Mouse (Mus musculus): ENCODE measurements around the gene Bad. TPM values are rescaled to one million over a fixed set of nuclear protein-coding genes. Genes with fewer than 3 reads are reported as not detected.
"Not testable (repeated sequence)": the region's sequence is repeated elsewhere in the genome, so short reads cannot be mapped to it uniquely, and the experiment has no call there.

Gene Bad
- polyA plus RNA-seq (2015; fragmentation: Nextera tagmentation; extraction: Ambion mirVana), result 75.5 and 84.3 TPM in 2 replicates

DNA sequence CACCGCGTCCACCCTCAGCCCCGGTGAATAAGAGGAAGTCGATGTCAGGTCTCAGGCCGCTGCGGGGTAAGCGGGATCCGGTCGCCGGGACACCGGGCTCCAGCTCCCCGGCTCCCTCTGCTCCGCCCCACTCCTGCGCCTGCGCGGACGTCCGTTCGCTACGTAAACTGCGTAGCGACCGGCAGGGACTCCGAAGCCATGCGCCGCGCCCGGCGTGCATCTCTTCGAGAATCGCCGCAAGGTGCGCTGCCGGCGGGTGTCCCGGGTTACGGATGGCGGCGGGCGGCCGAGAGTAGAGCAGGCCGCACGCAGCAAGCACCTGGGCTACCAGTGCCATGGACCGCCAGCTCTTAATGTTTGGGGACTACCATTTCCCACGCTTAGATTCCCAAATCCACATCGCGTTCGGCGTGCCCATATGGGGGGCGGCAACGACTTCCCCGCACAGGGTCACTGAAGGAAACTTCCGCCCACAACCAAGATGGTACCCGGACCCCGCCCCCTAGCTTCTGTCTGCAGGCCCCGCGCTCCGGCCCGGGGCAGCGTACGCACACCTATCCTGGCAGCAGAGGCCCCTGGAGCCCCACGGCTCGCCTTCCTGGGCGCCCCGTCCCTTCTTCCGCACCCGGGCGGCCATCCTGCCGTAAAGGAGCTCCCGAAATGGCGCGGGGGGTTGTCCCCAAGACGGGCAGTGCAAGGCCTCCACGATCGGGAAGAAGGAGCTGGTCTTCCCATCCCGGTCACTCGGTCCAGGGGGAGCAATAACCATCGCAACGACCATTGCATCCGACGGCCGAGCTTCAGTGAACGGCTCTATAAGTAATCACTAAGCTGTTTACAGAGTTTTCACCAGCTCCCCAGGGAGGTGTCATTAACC, at the start of gene Bad:
Bad (plus strand) TSS at position 490 of the 877 bp plus-strand sequence.
- peak; percentile 83 for ATAC-seq

DNA sequence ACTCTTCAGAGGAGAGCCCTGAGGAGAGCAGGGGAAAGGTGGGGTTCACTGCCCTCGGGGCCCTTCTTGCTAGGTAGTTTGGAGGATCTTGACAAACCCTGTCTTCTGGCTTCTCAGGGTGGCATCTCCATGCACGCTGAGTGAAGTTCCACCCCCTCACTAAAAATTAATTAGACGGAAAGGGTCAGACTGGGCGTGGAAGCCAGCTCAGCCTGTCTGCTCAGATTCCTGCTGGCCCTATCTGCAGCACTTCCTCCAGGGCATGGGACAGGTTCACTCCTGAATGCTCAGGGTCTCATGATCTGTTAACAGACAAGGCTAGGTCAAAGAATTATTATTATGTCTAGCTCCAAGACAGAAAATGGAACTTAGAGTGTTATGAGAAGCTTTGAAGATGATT, 49.1 kb upstream of the Bad start:
- Histone ChIP-seq H3K9ac (replicated peaks) (no peak overlapping the region), H3K4me3 (replicated peaks) (no peak overlapping the region), H3K27me3 (no peaks in the 10 kb centered on the region), H3K9me3 (0 out of 2 replicates have a peak, but pooled peaks cover 4% of the 10 kb centered on the region), H3K27ac (no peak overlapping the region), H3K36me3 (no peaks in the 10 kb centered on the region), H3K4me2 (replicated peaks) (no peak overlapping the region), H3K4me1 (replicated peaks) (no peaks in the 10 kb centered on the region)
- no peak for ATAC-seq
- WGBS, result 75% methylated on average over 4 of the region's 4 CpGs

More for the DNA sequence above, at the start of gene Bad:
- H3K27me3 ChIP-seq, result no peaks in the 10 kb centered on the region
- H3K36me3 ChIP-seq, result peaks cover 13% of the 10 kb centered on the region
- peak within 1 kb of the TSS; percentile 98 for H3K27ac ChIP-seq
- H3K9me3 ChIP-seq, result no peaks in the 10 kb centered on the region
- under 1% methylated on average over 83 of the region's 83 CpGs for WGBS
- H3K4me2 ChIP-seq (replicated peaks), result peak within 1 kb of the TSS; percentile 99
- H3K9ac ChIP-seq (replicated peaks), result peak within 1 kb of the TSS; percentile 96
- H3K4me3 ChIP-seq (replicated peaks), result peak within 1 kb of the TSS; percentile 83
- peaks cover 50% of the 10 kb centered on the region for H3K4me1 ChIP-seq (replicated peaks)

DNA sequence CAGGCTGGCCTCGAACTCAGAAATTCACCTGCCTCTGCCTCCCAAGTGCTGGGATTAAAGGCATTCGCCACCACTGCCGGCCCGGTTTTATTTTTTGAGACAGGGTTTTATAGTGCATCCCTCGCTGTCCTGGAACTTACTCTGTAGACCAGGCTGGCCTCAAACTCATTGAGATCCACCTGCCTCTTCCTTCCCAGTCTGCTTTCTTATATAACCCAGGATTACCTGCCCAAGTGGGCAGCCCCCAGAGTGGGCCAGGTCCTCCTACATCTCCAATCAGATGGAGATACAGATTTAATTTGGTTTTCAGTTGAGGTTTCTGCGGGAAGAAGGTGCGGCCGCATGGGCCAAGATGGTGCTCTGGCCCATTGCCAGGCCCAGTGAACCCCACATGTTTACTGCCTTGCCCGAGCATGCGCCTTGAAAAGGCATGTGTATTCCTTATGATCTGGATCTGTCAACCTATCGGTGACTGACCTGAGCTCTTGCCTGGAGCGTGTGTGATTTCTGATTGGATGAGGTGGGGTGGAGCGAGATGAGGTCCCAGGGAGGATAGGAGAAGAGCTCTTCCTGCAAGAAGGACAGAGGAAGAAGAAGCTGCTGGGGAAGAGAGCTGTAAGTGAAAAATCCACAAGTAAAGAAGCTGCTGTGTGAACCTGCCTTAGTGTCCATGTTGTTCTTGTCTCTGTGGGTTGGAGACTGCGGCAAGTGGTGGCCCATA, 47.8 kb upstream of the Bad start:
- H3K9me3 ChIP-seq, result 0 out of 2 replicates have a peak, but pooled peaks cover 4% of the 10 kb centered on the region
- no peaks in the 10 kb centered on the region for H3K36me3 ChIP-seq
- no peaks in the 10 kb centered on the region for H3K27me3 ChIP-seq
- H3K9ac ChIP-seq (replicated peaks), result no peak overlapping the region
- no peak overlapping the region for H3K4me3 ChIP-seq (replicated peaks)
- WGBS, result 94% methylated on average over 14 of the region's 14 CpGs
- no peaks in the 10 kb centered on the region for H3K4me1 ChIP-seq (replicated peaks)
- H3K4me2 ChIP-seq (replicated peaks), result no peak overlapping the region
- no peak for ATAC-seq
- no peak overlapping the region for H3K27ac ChIP-seq

DNA sequence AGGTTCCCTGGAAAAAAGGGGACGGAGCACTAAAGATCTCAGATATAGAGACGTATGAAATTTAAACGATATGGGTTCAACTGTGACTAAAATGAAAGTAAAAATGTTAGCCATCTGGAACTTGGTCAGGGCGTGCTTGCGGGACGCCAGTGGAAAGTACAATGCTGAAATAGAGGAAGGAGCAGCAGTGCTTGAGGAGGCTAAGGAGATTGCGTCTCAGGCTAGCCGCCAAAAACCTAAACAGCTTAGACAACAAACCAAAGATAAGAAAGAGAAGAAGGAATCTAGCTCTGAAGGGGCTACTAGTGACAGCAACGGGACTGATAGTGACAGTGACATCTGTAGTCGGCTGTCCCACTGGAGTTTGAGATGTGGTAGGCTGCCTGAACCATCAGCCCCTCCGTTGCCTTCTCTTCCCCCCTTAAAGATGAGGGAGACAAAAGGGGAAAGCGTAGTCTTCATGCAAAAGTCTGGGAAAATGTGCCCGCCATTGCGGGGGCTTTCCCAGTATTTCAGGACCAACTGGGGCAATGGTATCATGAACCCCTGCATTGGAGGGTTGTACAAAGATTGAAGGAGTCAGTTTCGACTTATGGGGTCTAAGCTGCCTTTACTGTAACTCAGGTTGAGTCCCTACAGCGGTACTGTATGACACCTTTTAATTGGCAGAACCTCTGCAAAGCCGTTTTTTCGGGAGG, 45.9 kb upstream of the Bad start:
- not testable (repeated sequence) for H3K27ac ChIP-seq; H3K4me2 ChIP-seq (replicated peaks); H3K36me3 ChIP-seq; H3K9me3 ChIP-seq; ATAC-seq; H3K9ac ChIP-seq (replicated peaks); H3K4me1 ChIP-seq (replicated peaks); H3K27me3 ChIP-seq; H3K4me3 ChIP-seq (replicated peaks)
- 88% methylated on average over 18 of the region's 18 CpGs for WGBS

DNA sequence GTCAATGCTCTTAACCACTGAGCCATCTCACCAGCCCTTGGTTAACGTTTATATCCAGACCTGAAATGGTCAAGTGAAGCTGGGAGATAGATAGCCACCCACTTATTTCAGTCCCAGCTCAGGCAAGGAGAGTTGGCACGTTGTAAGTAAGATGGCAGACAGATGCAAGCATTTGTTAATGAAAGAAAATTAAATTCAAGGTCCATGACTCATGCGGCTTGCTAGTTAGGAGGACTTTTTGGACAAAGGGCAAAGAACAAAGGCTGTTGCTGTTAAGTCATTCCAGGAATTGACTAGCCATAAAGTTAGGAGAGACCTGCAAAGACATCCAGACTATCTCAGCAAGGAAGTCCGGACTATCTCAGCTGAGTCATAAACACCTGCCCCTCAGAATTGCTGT, 42.0 kb upstream of the Bad start:
- Histone ChIP-seq H3K4me2 (replicated peaks) (no peak overlapping the region), H3K4me1 (replicated peaks) (no peaks in the 10 kb centered on the region), H3K36me3 (peaks cover 12% of the 10 kb centered on the region), H3K9me3 (0 out of 2 replicates have a peak, but pooled peaks cover 4% of the 10 kb centered on the region), H3K4me3 (replicated peaks) (no peak overlapping the region), H3K9ac (replicated peaks) (no peak overlapping the region), H3K27ac (no peak overlapping the region), H3K27me3 (no peaks in the 10 kb centered on the region)
- 82% methylated on average over 4 of the region's 4 CpGs for whole genome bisulfite sequencing
- ATAC-seq, result no peak

DNA sequence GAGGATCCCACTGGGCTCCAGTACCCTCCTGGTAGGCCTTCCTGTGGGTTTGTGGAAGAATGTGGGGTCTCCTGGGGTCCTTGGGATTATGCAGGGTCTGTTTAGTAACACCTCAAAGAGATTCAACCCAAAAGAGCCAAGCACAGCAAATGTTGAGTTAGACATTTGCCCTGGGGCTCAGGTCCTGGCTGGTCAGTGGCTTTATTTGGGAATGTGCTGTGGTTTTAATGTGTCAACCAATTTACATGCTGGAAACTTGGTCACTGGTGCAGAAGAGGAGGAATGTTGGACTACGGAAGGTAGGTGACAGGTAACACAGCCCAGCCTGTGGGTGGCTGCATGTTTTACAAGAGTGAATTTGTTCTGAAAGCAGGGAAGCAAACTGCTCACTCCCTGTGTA, 38.6 kb upstream of the Bad start:
- Histone ChIP-seq H3K9ac (replicated peaks) (no peak overlapping the region), H3K27ac (no peak overlapping the region), H3K27me3 (no peaks in the 10 kb centered on the region), H3K4me3 (replicated peaks) (no peak overlapping the region), H3K9me3 (no peaks in the 10 kb centered on the region), H3K4me1 (replicated peaks) (peaks cover 9% of the 10 kb centered on the region), H3K36me3 (peaks cover 36% of the 10 kb centered on the region), H3K4me2 (replicated peaks) (no peak overlapping the region)
- 83% methylated on average over 1 of the region's 1 CpGs for WGBS
- no peak for ATAC-seq

DNA sequence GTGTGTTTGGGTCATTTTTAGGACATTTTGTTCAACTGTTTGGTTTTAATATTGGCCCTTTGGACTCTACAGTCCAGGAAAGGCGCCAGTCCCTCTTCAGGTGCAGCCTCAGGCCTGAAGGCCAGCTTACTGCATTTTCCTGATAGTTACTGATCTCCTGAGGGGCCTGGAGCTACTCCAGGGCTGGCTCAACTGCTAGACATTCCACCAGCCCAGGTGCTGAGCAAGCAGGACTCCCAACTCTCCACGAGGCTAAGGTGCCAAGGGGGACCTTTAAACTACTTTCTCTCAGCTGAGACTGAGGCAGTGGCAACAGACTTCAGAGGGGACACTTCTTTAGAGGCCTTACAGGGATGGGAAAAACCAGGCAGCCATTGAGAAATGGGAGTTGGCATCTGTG, 36.8 kb upstream of the Bad start:
- 82% methylated on average over 2 of the region's 2 CpGs for WGBS
- Histone ChIP-seq H3K4me1 (replicated peaks) (peaks cover 22% of the 10 kb centered on the region), H3K9me3 (no peaks in the 10 kb centered on the region), H3K4me3 (replicated peaks) (no peak overlapping the region), H3K9ac (replicated peaks) (no peak overlapping the region), H3K27ac (no peak overlapping the region), H3K27me3 (no peaks in the 10 kb centered on the region), H3K36me3 (peaks cover 36% of the 10 kb centered on the region), H3K4me2 (replicated peaks) (no peak overlapping the region)
- ATAC-seq, result no peak

DNA sequence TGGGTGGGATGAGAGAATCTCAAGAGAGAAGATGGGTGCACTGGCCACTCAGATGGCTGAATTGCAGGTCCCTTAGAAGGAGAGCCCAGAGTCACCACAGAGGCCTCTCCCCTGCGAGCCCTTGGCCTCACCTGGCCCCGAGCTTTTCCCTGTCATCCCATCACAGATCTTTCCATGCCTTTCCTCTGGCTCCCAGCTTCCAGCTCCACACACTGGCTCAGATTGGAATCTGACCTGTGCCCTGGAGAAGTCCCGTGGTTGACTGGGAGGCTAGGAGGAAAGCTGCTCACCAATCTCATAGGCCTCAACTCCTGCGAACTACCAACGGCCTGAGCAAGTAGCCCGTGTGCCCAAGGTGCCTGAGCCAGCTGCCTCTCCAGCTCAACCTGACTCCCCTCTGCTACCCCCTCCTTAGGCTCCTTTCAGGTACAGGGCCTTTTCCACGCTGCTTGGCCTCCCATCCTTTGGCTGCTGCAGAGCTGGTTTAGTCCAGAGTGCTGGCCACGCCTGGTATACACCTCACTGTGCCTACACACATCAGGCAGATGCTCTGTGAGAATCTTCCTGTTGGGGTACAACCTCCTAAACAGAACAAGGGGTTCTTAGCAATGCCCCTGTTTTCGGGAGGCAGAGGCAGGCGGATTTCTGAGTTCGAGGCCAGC, 36.0 kb upstream of the Bad start:
- no peak overlapping the region for H3K4me3 ChIP-seq (replicated peaks)
- no peaks in the 10 kb centered on the region for H3K9me3 ChIP-seq
- H3K27me3 ChIP-seq, result no peaks in the 10 kb centered on the region
- H3K4me2 ChIP-seq (replicated peaks), result no peak overlapping the region
- 90% methylated on average over 11 of the region's 11 CpGs for WGBS
- no peak overlapping the region for H3K9ac ChIP-seq (replicated peaks)
- H3K36me3 ChIP-seq, result peaks cover 36% of the 10 kb centered on the region
- no peak for ATAC-seq
- peaks cover 24% of the 10 kb centered on the region for H3K4me1 ChIP-seq (replicated peaks)
- no peak overlapping the region for H3K27ac ChIP-seq

DNA sequence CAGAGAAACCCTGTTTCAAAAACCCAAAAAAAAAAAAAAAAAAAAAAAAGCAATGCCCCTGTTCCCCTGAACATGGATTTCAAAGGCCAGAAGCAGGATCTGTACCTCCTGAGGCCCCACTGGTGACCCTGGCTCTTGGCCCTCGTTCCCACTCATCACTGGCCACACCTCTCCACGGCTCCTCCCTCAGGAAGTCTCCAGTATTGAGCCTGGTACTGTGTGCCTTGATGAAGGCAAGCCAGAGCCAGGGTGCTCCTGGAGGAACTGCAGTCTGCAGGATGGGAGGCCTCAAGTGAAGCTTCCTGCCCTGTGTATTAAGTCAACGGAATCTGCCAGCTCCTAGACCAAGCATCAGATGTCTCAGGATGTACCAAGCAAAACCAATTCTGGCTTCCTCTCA, 35.5 kb upstream of the Bad start:
- no peaks in the 10 kb centered on the region for H3K9me3 ChIP-seq
- peaks cover 29% of the 10 kb centered on the region for H3K4me1 ChIP-seq (replicated peaks)
- H3K27me3 ChIP-seq, result no peaks in the 10 kb centered on the region
- no peak overlapping the region for H3K27ac ChIP-seq
- 95% methylated on average over 3 of the region's 3 CpGs for WGBS
- no peak overlapping the region for H3K4me2 ChIP-seq (replicated peaks)
- no peak overlapping the region for H3K9ac ChIP-seq (replicated peaks)
- no peak for ATAC-seq
- H3K4me3 ChIP-seq (replicated peaks), result no peak overlapping the region
- peaks cover 39% of the 10 kb centered on the region for H3K36me3 ChIP-seq

DNA sequence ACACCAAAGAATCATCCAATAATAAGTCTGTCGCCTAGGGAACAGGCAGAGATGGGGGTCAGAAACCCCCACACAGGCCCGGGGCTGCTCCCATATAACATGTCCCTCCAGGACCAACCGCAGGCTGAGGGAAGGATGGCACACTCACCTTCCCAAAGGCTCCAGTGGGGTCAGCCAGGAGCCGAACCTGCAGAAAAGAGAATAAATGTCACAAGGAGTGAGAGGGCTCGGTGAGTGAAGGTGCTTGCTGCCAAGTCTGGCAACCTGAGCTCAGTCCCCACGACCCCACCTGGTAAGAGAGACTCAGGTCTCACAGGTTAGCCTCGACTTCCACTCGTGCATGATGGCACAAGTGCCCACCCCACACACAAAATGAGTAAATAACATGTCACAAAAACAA, 34.6 kb upstream of the Bad start:
- Histone ChIP-seq H3K4me1 (replicated peaks) (peaks cover 36% of the 10 kb centered on the region), H3K9me3 (no peaks in the 10 kb centered on the region), H3K4me3 (replicated peaks) (no peak overlapping the region), H3K9ac (replicated peaks) (no peak overlapping the region; the same call in 1 of the 2 replicates), H3K36me3 (peaks cover 48% of the 10 kb centered on the region), H3K27ac (no peak overlapping the region), H3K4me2 (replicated peaks) (no peak overlapping the region), H3K27me3 (no peaks in the 10 kb centered on the region)
- no peak for ATAC-seq
- WGBS, result 91% methylated on average over 8 of the region's 8 CpGs

DNA sequence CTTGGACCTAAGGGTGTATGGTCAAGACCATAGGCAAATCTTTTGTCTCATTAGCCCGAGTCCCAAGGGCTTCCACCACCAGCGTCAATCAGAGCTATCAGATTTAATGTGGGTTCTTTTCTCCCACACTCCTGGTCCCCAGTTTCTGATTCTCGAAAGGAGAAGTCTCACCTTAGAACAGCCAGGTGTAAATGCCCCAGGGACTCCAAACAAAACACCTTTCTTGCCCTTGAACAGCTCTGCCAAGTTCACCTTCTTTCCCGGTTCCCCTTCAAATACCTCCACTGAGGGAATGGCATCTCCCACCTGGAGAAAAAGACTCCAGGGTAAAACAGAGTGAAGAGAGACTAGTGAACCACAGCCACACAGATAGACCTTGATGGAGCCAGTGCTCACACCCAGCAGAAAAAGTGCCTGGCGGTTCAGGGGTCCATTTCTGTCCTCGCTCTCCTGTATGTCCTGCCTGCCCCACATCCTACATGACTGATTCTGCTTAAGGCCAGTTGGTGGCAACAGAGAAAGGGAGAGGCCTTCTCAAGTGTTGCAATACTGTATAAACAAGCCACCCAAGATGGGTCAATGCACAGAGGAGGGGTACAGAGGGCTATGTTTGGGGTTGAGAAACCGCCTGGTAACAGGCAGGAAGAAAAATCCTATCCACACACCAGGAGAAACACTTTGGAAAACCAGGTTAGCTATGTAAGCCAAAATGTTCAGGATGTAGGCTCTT, 33.7 kb upstream of the Bad start:
- no peak for ATAC-seq
- 89% methylated on average over 7 of the region's 7 CpGs for WGBS
- peak overlapping the region; percentile 79; the same call in 1 of the 2 replicates for H3K9ac ChIP-seq (replicated peaks)
- H3K4me1 ChIP-seq (replicated peaks), result peaks cover 36% of the 10 kb centered on the region
- peak overlapping the region; percentile 64; the same call in 1 of the 2 replicates for H3K4me3 ChIP-seq (replicated peaks)
- H3K4me2 ChIP-seq (replicated peaks), result peak overlapping the region; percentile 81
- H3K27me3 ChIP-seq, result no peaks in the 10 kb centered on the region
- no peak overlapping the region for H3K27ac ChIP-seq
- H3K9me3 ChIP-seq, result no peaks in the 10 kb centered on the region
- peaks cover 56% of the 10 kb centered on the region for H3K36me3 ChIP-seq
